Comparison of ENCODE assay signal across 19 mouse cellular contexts in genomic region chr17:8841897-8842540, GRCm38 (mm10).
DNase-seq lines count a peak whose midpoint lies in the region; ATAC-seq lines count a peak whose summit lies in the region.
"Had no signal": no experiment of that assay in that cellular context is flagged by ENCODE, and none has a peak within 500 bp of the region (broad histone marks: within the 10 kb centered on the region; RNA-seq: fewer than 3 reads in every experiment).

No protein-coding gene starts in this region.

- no peak for DNase-seq in forebrain, embryonic 14.5 days (ENCODE audit: low spot score)
- peak; percentile 58 to 59 for DNase-seq in cerebellum, postnatal 25 days
- peak; percentile 21 for DNase-seq in kidney, postnatal 14 days
- DNase-seq in heart, postnatal 36 days = no peak
- DNase-seq in right cerebral cortex, postnatal 10 days (ENCODE audit: low spot score in 2 of 2) = no peak
- DNase-seq: B cell, adult 2 months; gastrocnemius, postnatal 25 days; lung, adult 18-20 months; right cerebral cortex, adult 18-20 months; thymus, adult 18-20 months had no signal

- intact Hi-C loops in heart, postnatal 36 days (cut with DNase I) = no loop called here

- H3K36me3 ChIP-seq in forebrain, embryonic 12.5 days (replicated peaks) = no peaks in the 10 kb centered on the region
- no peaks in the 10 kb centered on the region for H3K36me3 ChIP-seq in forebrain, embryonic 14.5 days (ENCODE audit: control insufficient read depth, insufficient read depth, low read length)
- no peaks in the 10 kb centered on the region for H3K36me3 ChIP-seq in megakaryocyte, embryonic 14.5 days (replicated peaks; ENCODE audit: low read length)
- H3K36me3 ChIP-seq: embryonic facial prominence, embryonic 13.5 days; heart, embryonic 13.5 days; limb, embryonic 13.5 days had no signal

- H3K9ac ChIP-seq in forebrain, embryonic 12.5 days = no peak overlapping the region
- H3K9ac ChIP-seq in forebrain, embryonic 14.5 days (ENCODE audit: low read length) = no peak overlapping the region
- H3K9ac ChIP-seq: embryonic facial prominence, embryonic 13.5 days; heart, embryonic 13.5 days; limb, embryonic 13.5 days had no signal

- 75% methylated on average over 8 of the region's 8 CpGs for WGBS in forebrain, embryonic 12.5 days
- WGBS in forebrain, embryonic 14.5 days = 62% methylated on average over 8 of the region's 8 CpGs

- H3K4me1 ChIP-seq in forebrain, embryonic 12.5 days = peaks cover 36% of the 10 kb centered on the region
- H3K4me1 ChIP-seq in forebrain, embryonic 14.5 days (ENCODE audit: control insufficient read depth, insufficient read depth, low read length) = peaks cover 28% of the 10 kb centered on the region
- H3K4me1 ChIP-seq in megakaryocyte, embryonic 14.5 days = peaks cover 85% of the 10 kb centered on the region

- H3K4me3 ChIP-seq in forebrain, embryonic 12.5 days (replicated peaks) = no peak overlapping the region
- no peak overlapping the region for H3K4me3 ChIP-seq in forebrain, embryonic 14.5 days (ENCODE audit: low read depth, low read length)
- H3K4me3 ChIP-seq in megakaryocyte, embryonic 14.5 days (replicated peaks) = peak overlapping the region; percentile 77
- H3K4me3 ChIP-seq: embryonic facial prominence, embryonic 13.5 days; heart, embryonic 13.5 days; left cerebral cortex, adult 2 months; limb, embryonic 13.5 days; myocyte had no signal

- H3K9me3 ChIP-seq in forebrain, embryonic 12.5 days = no peaks in the 10 kb centered on the region
- no peaks in the 10 kb centered on the region for H3K9me3 ChIP-seq in forebrain, embryonic 14.5 days (replicated peaks; ENCODE audit: control insufficient read depth, low read length)
- no peaks in the 10 kb centered on the region for H3K9me3 ChIP-seq in megakaryocyte, embryonic 14.5 days
- H3K9me3 ChIP-seq: embryonic facial prominence, embryonic 13.5 days; heart, embryonic 13.5 days; limb, embryonic 13.5 days had no signal

- H3K27me3 ChIP-seq in forebrain, embryonic 12.5 days = no peaks in the 10 kb centered on the region
- H3K27me3 ChIP-seq in forebrain, embryonic 14.5 days (replicated peaks; ENCODE audit: control insufficient read depth, insufficient read depth, low read length) = no peaks in the 10 kb centered on the region
- H3K27me3 ChIP-seq in megakaryocyte, embryonic 14.5 days (replicated peaks) = no peaks in the 10 kb centered on the region
- H3K27me3 ChIP-seq: embryonic facial prominence, embryonic 13.5 days; limb, embryonic 13.5 days had no signal

- no peak overlapping the region for H3K4me2 ChIP-seq in forebrain, embryonic 12.5 days
- no peak overlapping the region for H3K4me2 ChIP-seq in forebrain, embryonic 14.5 days (ENCODE audit: low read length)
- H3K4me2 ChIP-seq: embryonic facial prominence, embryonic 13.5 days; heart, embryonic 13.5 days; limb, embryonic 13.5 days had no signal

- H3K27ac ChIP-seq in forebrain, embryonic 12.5 days = 0 out of 2 replicates have a peak overlapping the region, but pooled peaks have one; percentile 19
- H3K27ac ChIP-seq in forebrain, embryonic 14.5 days (ENCODE audit: low read depth, low read length) = no peak overlapping the region
- H3K27ac ChIP-seq: embryonic facial prominence, embryonic 13.5 days; heart, embryonic 13.5 days; left cerebral cortex, adult 2 months; limb, embryonic 13.5 days; macrophage had no signal

- ATAC-seq in forebrain, embryonic 12.5 days (ENCODE audit: low FRiP score) = no peak
- ATAC-seq in forebrain, embryonic 14.5 days = no peak
- ATAC-seq in megakaryocyte, adult 5-6 weeks (ENCODE audit: poor library complexity, severe bottlenecking) = no peak

Comparison
In these comparisons a context has a peak if more than half of its experiments do, and no peak if none do; other contexts are left out.
1. DNase-seq: peak in cerebellum, postnatal 25 days (2 of 2) and kidney, postnatal 14 days (single experiment); none in forebrain, embryonic 14.5 days (single experiment), heart, postnatal 36 days (0 of 2) and right cerebral cortex, postnatal 10 days (0 of 2).